Mouse (Mus musculus): ENCODE measurements around the gene Sbk1.

The Sbk1 gene

DNA sequence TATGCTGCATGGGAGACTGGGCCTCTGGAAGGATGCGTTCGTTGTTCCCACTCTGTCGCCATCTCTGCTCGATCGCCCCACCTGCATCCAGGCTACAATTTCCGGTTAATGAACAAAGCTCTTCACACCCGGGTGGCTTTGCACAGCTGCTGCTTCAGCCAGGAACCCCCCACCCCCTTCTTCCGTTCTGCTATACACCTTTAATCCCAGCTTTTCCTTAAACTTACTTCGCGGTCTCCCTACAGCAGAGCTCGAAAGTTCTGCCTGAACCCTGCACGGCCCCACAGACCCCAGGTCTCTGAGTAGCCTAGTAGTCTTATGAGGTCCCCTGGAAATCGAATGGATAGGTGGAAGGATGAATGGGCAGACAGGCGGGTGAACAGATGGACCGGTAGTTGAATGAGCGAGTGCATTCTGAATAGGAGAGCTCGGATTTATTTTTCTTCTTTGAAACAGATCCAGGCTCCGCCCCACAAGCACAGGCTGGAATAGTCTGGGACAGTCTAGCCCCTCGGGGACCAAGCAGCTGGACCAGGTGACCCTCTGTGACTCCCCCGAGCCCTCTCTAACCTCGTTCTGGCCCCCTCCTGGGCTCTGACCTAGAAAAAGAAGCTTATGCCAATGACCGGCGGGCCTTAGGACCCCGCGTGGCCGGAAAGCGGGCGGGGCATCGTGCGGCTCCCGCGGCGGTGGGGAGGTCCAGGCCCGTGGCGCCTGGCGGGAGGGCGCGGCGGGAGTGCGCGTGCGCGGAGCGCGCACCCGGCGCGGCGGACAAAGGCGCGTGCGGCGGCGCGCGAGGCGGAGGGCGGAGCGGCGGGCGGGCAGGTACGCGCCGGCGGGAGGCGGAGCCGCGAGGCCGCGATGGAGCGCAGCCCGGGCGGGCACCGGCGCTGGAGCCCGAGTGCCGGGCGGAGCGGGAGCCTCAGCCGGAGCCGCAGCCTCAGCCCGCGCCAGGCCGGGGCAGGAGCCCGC, at the start of gene Sbk1:
Gene Sbk1 (plus strand): TSS at position 908 of the 972 bp plus-strand sequence.
- peak; percentile 70 for DNase-seq (ENCODE audit: low read depth, low spot score)

DNA sequence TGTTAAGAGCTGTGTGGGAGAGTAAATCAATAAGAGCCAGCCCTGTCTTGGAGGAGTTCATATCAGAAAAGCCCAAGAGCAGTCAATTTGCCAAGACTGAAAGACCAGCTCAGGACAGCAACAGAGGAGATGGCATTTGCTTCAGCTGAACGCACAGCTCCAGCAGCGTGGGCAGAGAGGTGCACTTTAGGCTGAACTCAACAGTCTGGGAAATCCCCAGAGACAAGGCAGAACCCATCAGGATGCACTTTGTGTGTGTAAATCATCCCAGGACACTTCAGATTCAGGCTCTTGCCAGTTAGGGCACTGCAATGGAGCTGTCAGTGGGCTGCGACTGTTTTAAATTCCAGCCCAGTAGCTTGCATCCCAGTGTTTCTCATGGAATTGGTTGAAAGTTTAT, 49.7 kb upstream of the Sbk1 start:
- DNase-seq (ENCODE audit: low read depth, low spot score): no peak

DNA sequence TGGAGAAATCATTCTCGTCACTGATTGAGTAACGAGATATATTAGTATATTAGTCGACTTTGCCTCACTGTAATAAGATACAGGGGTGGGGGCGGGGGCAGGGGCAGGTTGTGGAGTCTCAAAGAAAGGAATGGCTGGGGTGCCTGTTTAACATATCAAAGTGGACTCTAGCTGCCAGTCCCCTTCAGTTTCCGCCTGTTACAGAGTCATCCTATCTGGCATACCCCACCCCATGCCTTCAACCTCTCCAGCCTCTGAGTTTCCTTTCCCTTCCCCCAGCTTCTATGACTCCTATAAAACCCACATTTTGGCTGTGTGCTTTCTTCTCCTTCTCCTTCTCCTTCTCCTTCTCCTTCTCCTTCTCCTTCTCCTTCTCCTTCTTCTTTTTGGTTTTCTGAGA, 46.3 kb upstream of the Sbk1 start:
- no peak for DNase-seq (ENCODE audit: low read depth, low spot score)

DNA sequence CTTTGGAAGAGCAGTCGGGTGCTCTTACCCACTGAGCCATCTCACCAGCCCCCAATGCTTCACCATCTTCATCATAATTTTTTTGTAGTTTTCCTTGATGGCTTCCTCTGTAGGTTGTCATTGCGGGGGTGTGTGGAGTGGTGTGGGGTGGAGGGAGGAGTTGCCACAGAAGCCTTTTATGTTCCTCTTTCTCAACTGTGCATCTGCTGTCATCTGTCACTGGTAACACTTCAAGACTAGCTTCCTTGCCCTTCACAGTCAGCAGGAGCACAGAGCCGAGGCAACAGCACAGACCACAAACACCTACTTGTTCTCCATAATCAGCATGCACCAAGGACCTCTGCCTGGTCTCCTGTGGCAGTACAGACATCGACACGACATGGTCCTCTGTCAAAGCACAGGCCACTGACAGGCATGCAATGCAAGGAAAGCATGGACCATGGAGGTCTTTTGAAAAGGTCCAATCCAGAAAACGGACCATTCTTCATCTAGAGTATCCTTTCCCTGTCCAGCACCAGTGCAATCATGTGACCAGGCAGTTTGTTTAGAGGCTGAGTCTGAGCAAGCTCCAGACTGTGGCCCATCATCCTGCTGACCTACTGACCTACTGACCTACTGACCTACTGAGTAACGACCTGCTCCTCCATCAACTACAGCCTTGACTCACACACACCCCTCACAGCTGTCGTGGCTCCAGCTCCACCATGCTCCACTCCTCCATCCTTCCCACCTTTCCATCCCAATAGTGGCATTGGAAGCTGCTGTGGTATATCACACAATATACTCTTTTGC, 41.9 kb upstream of the Sbk1 start:
- DNase-seq (ENCODE audit: low read depth, low spot score): no peak

DNA sequence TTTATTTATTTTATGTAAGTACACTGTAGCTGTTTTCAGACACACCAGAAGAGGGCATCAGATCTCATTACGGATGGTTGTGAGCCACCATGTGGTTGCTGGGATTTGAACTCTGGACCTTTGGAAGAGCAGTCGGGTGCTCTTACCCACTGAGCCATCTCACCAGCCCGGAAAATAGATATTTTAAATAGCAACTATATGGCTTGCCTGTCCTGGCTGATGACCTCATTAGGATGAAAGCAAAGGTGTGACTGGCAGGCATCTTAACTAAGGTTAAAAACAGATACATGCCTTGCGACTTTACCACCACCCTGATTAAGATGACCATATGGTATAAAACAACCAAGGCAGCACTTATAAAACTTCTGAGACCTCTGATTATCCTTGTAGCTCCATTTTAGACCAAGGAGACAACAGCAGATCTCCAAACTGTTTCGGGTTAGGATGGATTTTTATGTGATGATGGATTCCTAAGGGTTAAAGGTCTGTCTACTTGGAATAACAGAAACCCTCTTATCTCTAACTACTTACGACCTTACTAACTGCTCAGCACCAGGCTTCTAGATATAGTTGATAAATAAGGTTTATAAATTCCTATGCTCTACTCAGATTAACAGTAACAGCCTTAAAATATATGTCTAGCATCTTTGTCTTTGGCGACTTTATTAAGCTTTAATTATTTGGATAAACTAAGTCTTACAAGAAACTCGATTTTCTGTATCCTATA, 39.9 kb upstream of the Sbk1 start:
- no peak for DNase-seq (ENCODE audit: low read depth, low spot score)

DNA sequence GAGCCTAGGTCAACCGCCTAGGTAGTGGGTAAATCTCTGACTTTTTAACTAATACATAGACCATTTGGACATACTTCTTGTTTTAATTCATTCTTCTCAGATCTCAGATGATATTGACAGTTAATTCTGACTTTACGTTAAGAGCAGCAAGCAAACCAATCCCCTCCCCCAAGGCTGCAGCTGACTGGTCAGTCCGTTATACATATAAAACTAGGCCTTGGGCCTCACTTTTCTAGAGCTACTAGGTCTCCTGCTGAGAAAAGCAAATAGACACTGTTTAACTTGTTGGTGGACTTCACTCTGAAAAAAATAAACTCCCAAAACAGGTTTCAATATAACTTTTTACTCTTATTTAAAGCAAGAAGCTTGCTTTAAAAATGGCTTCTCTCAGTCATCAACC, 37.8 kb upstream of the Sbk1 start:
- no peak for DNase-seq (ENCODE audit: low read depth, low spot score)

DNA sequence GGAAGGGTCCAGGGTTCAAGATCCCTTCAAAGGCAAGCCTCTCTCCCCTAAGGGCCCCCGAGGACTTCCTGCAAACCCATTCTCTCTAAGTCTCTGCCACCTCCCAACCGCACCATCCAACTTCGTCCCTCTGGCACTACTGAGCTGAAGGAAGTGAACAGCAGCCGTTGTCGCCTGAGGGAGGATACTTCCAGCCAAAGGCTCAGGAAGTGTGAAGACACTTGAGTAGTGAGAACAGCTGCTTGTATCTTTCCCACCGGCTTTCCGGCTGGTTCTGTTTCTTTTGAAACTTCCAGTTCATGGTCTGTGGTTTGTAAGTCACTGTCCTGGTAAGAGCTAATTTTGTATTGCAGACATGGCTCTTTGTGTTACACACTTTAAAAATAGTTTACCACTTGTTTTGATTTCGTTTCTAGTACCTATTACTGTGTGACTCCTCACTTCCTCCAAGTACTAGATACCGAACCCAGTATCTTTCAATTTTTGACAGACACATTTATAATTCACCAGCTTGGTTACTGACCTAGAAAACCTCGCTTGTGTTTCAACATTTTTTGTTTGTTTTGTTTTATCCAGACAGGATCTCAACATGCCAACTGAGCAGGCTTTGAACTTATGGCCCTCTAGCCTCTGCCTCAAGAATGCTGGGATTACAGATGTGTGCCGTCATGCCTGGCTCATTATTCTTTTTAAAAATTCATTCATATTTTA, 36.2 kb upstream of the Sbk1 start:
- peak; percentile 87 for DNase-seq (ENCODE audit: low read depth, low spot score)

DNA sequence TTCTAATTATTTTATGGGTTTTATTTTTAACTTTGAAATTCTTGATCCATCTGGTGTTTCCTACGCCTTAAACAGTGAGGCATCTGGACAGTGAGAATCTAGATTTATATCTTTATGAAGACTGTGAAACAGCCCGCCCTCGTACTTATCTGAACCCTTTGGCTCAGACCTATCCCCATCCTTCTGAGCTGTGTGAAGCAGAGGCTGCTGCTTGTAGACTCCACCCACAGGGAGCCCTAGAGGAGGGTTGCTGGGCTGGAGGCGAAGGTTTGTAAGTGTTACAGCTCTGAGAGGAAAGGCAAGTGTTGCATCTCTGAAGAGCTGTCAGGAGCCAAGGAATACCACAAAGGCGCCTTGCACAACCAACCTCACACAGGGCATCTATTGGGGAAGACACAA, 35.6 kb upstream of the Sbk1 start:
- peak; percentile 86 for DNase-seq (ENCODE audit: low read depth, low spot score)

DNA sequence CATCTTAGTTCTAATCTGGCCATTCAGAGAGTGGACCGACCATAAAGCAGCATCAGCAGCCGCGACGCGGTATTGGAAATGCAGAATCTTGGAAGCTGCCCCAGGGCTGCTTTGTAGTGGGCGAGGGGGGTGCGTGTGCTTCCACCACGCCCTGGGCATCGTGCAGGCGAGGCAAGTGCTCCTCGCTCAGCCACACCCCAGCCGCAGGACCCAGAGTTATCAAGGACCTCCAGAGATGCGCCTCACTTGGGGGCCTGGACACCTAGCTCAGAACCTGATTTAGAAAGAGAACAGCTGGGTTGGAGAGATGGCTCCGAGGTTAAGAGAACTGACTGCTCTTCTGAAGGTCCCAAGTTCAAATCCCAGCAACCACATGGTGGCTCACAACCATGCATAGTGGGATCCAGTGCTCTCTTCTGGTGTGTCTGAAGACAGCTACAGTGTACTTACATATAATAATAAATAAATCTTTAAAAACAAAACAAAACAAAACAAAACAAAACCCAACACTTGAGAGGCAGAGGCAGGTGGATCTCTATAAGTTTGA, 31.5 kb upstream of the Sbk1 start:
- DNase-seq (ENCODE audit: low read depth, low spot score): no peak

DNA sequence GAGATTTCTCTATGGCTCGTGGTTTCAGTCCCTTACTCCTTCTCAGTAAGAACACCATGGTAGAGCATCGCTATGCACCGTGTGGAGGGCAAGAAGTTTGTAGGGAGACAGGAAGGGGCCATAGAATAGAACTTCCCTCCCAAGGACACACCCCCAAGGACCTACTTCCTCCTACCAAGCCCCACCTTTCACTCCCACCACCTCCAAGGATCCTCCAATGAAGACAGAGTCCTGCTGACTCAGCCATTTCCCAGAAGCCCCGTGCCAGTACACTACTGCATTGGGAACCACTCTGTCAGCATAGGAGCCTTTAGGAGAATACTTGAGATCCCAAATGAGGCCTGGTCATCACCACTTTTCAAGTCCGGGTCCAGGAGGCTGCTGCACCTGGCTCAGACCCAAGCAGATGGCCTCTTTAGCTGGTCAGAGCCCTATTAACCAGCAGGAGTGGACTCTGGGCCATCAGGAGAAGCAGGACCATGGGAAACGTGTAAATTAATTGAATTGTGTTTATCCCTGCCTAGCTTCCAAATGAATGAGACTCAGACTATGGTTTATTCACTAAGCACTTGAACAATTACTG, 28.2 kb upstream of the Sbk1 start:
- no peak for DNase-seq (ENCODE audit: low read depth, low spot score)

DNA sequence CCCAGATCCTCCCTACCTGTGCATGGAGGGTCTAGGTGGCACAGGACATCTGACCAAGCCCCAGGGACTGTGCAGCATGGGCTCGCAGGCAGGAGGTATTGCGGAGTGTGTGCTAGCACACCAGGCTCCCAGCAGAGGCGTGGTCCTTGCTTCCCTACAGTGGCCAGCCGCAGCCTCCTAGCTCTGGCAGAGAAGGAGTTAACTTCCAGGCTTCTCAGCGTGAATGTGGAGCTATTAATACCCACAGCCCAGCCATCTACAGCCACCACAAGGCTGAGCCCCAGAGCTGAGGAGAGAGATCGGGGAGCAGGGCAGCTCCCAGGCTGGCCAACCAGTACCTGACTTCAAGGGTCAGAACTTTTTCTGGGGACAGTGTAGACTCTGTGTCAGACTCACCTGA, 24.3 kb upstream of the Sbk1 start:
- no peak for DNase-seq (ENCODE audit: low read depth, low spot score)

DNA sequence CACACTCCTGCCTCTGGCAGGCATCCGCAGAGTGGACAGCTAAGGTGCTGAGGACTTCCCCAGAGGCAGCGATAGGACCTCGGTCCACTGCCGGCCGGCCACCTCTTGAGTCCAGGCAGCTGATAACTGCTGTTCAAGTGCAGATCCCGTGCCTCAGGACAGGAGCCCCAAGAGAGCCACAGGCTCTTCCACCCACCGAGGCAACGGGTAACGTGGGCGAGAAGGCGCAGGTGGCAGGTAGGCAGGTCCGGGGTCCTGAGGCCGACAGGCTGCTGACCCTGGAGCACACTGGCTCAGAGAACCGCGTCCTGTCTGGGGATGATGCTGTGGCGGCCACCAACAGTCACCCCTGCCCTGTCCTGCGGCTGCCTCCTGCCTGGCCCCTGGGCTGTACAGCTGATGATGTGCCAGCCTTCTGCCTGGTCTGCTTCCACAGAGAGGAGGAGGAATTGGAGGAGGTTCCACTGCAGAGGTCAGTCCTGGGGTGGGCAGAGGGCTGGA, 23.7 kb upstream of the Sbk1 start:
- no peak for DNase-seq (ENCODE audit: low read depth, low spot score)

DNA sequence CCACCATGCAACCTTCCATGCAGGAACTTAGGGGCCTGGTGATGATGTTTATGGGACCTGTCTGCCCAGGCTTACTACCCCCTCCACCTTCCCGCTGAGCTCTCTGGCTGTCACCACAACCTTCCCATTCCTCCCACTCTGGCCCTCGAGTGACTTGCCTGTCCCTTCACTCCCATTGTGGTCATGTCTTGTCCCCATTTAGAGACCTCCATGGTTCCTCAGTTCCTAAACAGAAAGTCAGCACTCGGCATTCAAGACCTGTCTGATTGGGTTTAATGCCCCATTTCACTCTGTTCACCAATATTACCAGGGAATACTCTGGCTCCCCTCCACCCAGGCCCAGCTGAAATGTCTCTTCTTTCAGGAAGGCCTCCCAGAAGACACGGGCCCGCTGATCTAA, 23.3 kb upstream of the Sbk1 start:
- DNase-seq (ENCODE audit: low read depth, low spot score): no peak

DNA sequence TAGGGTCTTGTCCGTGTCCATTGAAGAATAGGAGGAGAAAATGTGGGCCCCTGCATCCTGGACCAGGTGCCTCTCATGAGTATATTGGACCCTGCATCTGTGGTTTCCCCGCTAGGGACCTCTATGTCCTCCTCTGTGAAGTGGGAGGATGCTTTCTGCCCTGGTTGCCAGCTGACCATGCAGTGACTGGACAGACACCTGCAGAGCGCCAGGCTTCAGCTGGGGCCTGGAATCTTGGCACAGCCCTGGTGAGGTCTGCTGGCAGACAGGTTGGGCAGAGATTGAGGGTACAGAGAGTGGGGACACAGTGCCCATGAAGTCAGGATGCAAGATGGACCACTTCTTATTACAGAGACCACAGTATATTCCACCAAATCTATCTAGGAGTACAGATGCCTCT, 22.4 kb upstream of the Sbk1 start:
- DNase-seq (ENCODE audit: low read depth, low spot score): no peak

DNA sequence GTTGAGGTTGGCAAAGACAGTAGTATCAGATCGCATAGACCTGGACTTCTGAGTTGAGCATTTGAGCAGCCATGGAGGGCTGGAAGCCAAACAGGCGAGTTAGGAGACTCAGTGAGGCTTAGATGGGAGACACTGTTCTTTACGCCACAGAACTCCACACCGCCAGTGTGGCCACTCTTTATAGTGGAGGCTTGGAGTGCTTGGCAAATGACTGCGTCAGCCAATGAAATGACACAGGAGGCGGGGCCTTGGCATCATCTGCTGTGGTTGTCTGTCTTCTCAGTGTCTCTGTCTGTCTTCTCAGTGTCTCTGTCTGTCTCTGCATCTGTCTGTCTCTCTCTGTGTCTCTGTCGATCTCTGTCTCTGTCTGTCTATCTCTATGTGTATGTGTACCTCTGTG, 21.9 kb upstream of the Sbk1 start:
- no peak for DNase-seq (ENCODE audit: low read depth, low spot score)

DNA sequence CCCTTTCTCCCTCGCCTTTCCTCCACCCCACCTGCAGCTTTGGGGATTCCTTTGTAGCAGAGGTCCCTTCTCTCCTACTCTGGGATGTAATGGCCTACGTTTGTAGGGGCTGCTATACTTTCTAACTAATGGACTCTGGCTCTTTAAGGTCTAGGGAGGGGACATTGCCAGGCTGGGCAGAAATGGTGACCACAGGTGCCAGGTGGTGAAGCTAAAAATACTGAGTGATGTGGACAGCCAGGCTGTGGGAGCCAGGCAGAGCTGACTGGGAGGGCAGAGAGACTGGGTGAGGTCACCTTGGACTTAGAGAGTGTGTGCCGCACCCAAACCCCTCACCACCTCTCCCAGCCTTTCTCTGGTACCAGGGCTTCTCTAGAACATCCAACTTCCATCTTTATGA, 20.7 kb upstream of the Sbk1 start:
- no peak for DNase-seq (ENCODE audit: low read depth, low spot score)

DNA sequence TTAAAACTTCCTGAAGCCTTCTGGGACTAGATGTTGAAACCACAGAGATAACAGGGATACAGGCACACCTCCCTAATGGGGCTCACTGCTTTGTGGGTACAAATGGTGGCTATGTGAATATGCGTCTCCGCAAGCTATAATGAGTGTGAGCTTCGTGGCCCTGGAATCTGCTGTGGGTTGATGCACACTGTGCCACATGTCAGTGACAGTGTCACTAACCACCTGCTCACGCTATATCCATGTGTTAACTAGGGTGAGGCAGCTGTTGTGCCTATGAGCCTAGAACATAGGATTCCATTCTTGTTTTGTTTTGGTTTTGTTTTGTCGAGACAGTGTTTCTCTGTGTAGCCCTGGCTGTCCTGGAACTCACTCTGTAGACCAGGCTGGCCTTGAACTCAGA, 20.2 kb upstream of the Sbk1 start:
- no peak for DNase-seq (ENCODE audit: low read depth, low spot score)

DNA sequence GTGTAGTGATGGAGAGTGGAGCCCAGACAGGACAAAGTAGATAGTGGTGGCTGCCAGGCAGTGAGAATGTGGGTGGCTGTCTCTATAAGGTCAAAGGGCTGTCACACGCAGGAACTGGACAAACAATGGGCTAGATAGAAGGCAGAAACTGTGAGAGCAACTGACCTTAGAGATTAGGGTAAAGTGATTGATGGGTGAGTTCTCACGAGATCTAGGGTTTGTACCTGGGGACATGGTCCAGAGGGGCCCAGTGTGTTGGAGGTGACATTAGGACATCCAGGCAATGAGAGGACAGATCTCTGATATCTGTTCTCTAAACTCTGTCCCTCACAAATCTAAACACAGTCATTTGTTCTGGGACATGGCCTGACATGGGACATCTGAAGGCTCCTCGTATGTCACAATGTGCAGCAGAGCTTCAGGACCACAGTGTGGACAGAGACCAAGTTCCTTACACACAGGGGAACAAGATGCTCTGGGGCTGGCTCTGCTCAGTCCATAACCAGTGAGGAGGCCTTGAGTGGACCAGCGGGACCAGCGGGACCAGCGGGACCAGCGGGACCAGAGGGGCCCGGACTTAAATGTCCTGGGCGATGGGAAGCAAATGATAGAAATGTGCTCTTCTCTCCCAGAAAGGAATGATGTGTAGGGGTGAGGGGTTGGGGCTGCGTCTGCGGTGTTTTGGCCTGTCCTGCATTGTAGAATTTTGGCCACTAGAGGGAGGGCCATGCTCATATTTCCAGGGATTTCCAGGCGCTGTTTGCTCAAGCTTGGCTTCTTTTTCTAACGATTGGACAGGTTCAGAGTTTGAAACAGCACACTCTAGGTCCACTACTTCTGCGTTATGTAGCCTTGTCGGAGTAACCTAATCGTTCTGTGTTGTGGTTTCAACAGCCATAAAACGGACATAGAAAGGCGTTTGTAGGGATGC, 11.9 kb upstream of the Sbk1 start:
- peak; percentile 34 for DNase-seq (ENCODE audit: low read depth, low spot score)

DNA sequence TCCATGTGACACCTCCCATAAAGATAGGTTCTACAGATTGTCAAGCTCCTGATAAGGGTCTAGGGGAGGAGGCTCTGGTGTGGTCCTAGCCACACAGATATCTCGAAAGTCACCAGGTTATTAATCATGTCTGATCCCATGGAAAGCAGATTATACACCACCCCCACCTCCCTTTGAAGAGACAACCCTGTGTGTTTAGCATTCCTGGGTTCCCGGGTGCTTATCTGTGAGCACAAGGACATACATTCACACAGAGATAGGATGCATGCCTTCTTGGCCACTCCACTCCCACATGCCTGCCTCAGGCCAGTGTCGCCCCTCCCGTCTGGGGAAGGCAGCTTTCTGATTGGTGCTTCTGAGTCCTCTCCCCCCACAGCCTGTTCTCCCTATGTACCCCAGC, 10.6 kb upstream of the Sbk1 start:
- no peak for DNase-seq (ENCODE audit: low read depth, low spot score)

DNA sequence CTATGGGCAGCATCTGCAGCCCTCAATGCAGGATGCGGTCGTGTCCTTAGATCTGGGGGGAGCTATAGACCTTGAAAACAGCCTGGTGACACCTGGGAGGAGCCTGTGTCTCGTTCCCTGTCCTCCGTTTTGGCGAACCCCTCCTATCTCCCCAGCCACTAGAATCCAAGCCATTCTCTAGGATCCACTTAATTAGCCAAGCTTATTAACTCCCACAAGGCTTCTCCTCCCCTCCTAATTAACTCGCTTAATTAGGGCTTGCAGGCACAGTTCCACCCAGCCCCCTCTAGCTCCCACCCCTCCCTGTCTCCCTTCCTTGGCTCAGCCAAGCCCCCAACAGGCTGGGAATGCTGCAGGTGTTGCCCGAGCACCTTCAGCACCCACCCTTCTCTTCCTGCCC, 8.5 kb upstream of the Sbk1 start:
- DNase-seq (ENCODE audit: low read depth, low spot score): no peak
